Mouse (Mus musculus) left cerebral cortex, postnatal 10 days (tissue): ENCODE data around the gene Gm20695. TPM values are rescaled to one million over a fixed set of nuclear protein-coding genes. Genes with fewer than 3 reads are reported as not detected.

ENCODE experiments used
- DNase-seq, 2 experiments: peaks; one replicate each; pipeline ENCODE4 v3.0.0; 2021 to 2022; ENCODE audit warnings: low spot score in 2 of 2, mixed read lengths in 1 of 2; ENCODE audit errors: extremely low spot score in 1 of 2
- intact Hi-C: fragments of 180-260 bp; cut with DNase I; formaldehyde crosslinking; loops from one replicate; pipeline ENCODE4 v1.15.1; 2025
- microRNA-seq: library from miRNA; unstranded; fragments of <30 nt; microRNA quantifications from one replicate; pipeline ENCODE4 v1.2.0, GENCODE M21; 2022
- total RNA-seq, 2 experiments: library from RNA; stranded (reverse); gene quantifications; 2 replicates each; pipeline ENCODE4 v1.2.3; 2021

Gm20695 gene
- total RNA-seq, 2 experiments from 2014 or later = 0.60 TPM; not detected in 1

- intact Hi-C loops = no loop called here
- no peak for DNase-seq
Measured at GRCm38 (mm10) chr16:3965534-3965933, 81.1 kb downstream of the Gm20695 start.

Small RNA genes within 50 kb of the gene (microRNA-seq; reads per million reads assigned to microRNA genes)
- not detected for gene Gm23493

Other genes starting within 250 kb of the Gm20695 start
- gene Mefv, start 166.6 kb upstream of the Gm20695 start, total RNA-seq = not detected
- 10 to 100 TPM; 18.6 to 19.1 TPM for gene Zfp263, start 140.6 kb upstream of the Gm20695 start, total RNA-seq
- gene Olfr15, start 53.8 kb upstream of the Gm20695 start, total RNA-seq = not detected
- gene Zfp174, start 37.4 kb upstream of the Gm20695 start, total RNA-seq = 1 to 10 TPM; 4.7 TPM
- gene Naa60, start 12.3 kb upstream of the Gm20695 start, total RNA-seq = 100 to 1,000 TPM; 128 to 141 TPM
- 10 to 100 TPM; 31.7 to 32.6 TPM for gene Zfp597, start 87 bp upstream of the Gm20695 start, total RNA-seq
- gene 1700037C18Rik, start 24.0 kb downstream of the Gm20695 start, total RNA-seq = 1 to 10 TPM; 5.7 to 8.0 TPM
- 10 to 100 TPM; 35.1 to 35.9 TPM for gene Cluap1, start 24.2 kb downstream of the Gm20695 start, total RNA-seq
- gene Nlrc3, start 92.0 kb downstream of the Gm20695 start, total RNA-seq = 1 to 10 TPM; 1.7 to 1.9 TPM
- 10 to 100 TPM; 60.9 to 61.7 TPM for gene Slx4, start 119.1 kb downstream of the Gm20695 start, total RNA-seq
- gene Dnase1, start 152.3 kb downstream of the Gm20695 start, total RNA-seq = not detected
- gene Trap1, start 193.2 kb downstream of the Gm20695 start, total RNA-seq = 10 to 100 TPM; 66.8 to 68.2 TPM